Mouse (Mus musculus) granulocyte monocyte progenitor cell, adult 5-6 weeks (primary cell): ENCODE measurements at regions not wholly inside any gene's neighbourhood (a gene's known extent, or its start where the extent isn't known, plus 50 kb on each side); places are given as distances from the start of the nearest gene placed in this dataset.

Experiments
- ATAC-seq: replicated peaks from 2 replicates; pipeline ENCODE4 v1.8.0; 2016; ENCODE audit warnings: mild to moderate bottlenecking, moderate TSS enrichment, inconsistent platforms; ENCODE audit not compliant: poor library complexity, severe bottlenecking

DNA sequence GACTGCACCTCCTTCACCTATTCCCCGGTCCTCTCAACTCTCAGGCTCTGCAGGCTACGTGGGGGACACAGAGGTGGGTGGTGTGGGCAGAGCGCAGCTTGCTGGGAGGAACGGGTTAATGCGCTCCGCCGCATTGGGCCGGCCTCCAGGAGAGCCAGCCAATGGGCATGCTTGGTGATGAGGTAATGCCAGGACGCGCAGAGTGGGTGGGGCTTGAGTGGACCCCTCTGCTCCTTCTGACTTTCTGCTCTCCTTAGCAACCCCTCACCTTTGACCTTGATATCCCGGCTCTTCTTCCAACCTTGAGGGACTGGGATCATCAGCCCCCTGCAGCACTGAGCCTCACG is 85.2 kb downstream of the 1700001O22Rik start:
- ATAC-seq = peak; percentile 81

DNA sequence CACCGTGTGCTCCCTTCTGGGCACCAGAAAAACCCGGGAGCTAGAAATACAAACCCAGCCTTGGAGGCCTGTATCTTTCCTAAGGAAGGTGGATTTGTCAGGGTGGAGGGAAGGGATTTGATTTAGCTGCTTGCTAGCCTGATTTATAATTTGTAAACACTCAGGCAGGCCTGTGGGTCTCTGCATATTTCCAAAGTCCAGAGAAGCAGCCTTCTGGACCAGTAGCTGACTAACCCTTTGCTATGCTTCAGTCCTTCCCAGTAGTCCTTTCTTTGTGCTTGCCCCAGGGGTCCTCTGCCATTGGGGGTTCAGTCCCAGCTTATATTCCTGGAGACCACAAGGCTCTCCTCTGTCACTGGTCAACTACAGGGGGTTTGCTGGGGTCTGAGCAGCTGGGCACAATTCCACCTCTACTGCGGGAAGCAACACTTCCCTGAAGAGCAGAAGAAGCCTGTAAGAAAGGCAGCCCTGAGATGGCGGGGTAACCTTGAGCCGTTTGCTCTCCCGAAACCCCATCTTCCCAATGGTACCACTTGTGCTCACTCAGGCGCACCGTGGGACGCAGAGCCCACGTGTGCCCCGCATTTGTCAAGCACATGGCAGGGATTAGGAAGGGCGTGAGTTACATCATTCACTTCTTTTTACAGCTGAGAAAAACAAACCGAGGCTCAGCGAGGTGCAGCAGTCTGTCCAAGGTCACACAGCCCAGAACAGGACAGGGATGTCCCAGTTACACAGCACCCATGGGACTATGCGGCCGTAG is 85.7 kb downstream of the 1700001O22Rik start:
- ATAC-seq = peak; percentile 7; the same call in 1 of the 2 replicates

DNA sequence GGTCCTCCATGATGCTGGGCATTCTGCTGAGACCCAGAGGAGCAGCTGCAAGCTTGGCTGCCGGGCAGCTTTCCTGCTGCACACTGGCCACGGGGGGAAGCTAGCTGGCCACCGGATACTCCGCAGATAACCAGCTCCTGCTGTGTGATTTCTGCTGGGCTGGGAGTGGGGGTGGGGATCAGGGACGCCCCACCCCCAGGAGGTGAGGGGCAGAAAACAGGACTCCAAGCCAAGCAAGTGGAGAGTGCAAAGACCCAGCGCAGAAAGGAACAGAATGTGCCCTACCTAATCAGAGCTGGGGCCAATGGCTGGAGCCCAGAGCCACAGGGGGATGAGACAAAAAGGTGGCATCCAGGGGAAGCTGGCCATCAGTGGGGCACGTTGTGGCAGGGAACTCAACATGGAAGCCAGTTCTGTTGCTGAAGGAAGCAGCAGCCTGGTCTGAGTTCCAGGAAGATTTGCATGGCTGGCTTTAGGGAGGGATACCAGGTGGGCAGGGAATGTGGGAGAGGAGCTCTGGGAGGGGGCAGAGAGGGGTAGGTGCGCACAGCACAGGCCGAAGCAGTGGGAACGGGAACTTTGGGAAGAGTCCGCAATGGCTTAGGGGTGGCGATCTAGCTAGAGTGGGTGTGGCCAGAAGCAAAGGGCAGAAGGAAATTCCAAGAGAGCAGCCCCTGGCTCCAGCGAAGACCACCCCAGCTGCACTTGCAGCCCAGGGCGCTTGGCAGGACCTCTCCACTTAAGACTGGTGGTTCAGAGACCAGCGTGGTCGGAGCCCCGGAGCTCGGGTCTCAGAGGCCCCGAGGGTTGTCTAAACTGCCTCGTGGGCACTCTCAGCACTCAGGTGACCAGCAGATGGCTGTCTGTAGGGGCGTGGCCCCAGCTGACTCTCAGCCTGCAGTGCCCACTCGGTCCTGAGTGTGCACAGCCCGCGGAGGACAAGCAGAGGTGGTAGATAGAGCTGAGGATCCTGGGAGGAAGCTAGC is 86.6 kb downstream of the 1700001O22Rik start:
- 0 out of 2 replicates have a peak, but pooled peaks have one; percentile 18 for ATAC-seq

DNA sequence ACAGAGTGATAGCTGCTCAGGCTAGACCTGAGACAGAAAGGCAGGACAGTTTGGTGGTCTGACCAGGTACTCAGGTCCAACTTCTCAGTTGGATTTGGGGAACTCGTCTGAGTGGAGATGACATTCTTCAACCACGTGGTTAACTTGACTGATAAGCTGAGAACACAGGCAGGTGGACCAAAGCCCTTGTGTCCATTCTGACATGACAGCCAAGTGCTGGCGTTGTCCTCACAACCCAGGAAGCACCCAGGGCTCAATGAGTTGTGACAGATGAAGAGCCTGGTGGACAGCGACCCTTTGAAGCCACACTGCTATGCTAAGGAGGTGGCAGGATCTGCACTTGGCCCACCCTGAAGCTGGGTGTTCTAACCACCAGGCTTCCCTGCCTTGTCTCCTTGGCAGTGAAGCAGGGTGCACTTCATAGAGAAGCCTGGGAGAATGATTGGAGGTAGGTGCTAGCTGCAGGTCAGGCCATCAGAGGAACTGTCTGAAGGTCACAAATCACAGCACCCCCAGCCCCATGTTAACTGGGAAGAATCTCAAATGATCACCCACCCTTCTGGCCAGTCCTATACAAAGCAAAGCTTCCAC is 87.6 kb downstream of the 1700001O22Rik start:
- ATAC-seq = no peak

DNA sequence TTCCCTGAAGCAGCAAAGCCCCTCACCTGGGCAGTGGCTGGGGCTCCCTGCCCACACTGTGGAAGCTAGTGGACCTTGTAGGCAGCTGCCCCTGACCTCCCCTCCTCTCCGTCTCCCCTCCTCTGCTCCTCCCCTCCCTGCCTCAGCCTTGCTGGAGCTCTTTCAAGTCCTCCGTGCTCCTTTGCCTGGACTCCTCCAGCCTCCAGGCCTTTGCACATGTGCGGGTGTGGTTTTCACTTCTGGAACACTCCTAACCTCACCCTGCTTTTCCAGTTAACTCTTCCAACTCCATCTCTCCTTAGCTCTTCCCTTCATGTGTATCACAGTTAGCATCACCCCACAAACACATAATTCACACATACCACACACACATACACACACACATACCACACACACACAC is 89.9 kb downstream of the 1700001O22Rik start:
- ATAC-seq = no peak

DNA sequence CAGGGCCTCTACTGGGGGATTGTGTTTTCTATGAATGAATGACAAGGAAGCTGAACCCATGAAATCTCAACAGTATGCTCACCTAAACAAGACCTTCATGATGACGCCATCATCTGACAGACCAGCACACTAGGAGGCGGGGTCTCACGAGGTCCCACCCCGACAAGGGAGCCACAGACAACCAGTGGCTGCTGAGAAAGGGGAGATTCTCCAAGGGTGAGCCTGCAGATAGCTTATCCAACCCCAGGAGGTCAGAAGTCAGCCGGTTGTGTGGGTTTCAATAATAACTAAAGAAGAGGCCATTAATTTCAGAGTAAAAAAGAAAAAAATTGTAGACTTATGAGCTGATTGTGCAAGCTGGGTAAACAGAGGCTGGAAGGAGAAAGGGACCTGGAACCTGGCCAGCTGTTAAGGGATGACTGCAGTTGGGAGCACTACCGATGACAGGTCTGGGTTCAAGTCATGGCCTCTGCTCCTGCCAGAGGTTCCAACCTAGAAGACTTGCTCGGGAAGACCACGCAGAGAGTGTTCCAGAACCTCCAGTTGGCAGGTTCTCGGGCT is 90.5 kb downstream of the 1700001O22Rik start:
- ATAC-seq = no peak

DNA sequence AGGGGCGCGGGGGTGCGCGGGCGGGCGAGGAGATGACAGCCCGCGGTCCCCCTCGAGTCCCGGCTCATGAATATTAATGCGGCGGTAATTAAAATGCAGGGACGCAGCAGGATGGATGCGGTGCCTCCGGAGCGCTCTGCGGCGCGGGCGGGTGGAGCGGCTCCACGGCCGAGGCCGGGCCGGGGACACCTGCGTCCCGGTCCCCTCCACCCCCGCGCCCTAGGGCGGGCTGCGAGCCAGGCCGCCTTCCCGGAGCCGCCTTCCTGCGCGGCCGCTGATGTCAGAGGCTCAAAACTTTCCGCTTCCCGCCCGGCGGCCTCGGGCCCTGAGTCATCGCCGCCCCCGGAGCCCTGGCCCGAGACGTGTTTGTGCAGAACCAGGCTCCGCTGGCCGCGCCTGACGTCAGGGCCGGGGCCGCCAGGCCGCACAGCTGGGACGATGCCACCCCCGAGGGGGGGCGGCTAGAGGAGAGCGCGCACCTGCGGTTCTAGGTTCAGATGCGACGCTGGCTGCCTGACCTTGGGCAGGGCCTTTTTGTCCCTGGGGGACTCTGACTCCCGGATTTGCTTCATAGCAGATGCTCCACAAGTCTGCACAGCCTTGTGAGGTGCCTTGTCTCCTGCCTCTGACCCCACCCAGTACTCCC is 91.5 kb downstream of the 1700001O22Rik start:
- peak; percentile 53 for ATAC-seq

DNA sequence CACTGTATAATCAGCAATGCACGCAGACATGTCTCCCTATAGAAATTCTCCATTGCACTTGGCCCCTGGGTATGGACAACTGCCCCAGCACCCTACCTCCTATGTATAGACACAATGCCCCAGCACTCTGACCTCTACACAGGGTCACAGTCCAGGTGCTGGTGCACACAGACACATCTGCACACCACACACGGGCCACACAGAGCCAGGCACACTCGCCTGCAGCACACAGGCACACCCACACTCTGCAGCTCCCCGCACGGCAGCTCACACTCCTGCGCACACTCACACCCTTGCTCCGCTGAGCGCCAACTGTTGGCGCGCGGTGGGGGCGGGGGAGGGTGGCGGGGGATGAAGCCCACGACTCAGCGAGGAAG is 92.0 kb downstream of the 1700001O22Rik start:
- no peak for ATAC-seq

DNA sequence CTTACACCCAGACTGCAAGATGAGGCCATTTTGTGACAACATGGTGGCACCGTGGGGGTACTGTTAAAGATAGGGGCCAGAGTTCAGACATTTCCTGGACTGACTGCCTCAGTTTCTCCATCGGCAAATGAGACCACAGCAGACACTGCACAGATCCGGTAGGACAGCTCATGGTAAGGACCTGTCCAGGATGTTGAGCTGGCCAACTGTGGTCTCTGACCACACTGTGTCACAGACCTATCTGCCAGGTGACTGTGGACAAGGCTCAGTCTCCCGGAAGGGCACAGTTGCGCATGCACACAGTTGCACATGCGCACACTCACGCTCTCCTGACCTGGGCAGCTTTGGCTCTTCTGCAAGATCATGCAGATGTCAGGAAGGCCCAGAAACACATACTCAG is 92.6 kb downstream of the 1700001O22Rik start:
- no peak for ATAC-seq

DNA sequence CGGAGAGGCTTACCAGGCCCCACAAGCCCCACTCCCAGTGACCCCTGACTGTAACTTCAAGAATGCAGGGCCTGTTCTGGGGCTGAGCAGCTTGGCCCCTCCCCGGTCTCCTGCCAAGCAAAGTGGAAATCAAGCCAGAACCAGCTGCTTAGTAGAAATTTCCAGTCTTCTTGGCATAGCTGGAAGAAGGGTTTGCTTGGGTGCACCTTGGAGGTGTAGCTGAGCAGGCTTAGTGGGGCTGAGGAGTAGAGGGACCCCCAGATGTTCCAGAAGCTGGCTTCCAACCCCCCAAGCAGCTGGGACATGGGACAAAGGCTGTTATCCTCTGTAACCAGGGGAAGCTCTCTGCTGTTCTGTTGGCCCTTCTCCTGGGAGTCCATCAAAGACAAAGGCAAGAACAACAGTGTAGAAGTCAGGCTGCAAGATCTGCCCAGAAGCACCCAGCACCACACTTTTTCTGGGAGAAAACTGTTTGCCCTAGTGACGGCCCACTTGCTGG is 94.0 kb downstream of the 1700001O22Rik start:
- no peak for ATAC-seq

DNA sequence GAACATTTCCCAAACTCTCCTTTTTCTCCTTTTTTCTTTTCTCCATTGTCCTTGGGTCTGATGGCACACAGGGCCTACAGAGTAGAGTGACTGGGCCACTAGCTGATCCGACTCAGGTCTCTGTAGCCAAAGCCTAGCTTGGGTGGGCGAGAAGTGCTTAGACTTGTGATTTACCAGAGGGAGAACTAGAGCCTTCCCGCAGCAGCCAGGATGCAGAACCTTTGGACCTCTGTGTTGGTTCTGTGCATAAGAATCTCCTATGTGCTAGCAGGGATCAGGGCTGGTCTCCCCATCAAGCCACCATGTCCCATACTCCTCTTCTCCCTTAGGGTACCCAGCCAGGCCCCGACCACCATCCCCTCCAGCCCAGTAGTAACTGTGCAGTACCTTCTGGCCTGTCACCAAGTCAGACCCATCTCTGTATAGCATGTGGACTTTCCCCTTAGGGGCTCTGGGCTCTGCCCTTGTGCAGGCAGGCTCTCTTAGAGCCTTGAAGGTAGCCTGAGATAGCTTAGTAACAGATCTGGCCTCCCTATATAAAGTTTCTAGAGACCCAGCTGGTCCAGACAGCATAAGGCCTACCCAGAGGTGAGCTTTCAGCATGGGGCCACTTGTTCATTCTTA is 94.6 kb downstream of the 1700001O22Rik start:
- ATAC-seq = no peak

DNA sequence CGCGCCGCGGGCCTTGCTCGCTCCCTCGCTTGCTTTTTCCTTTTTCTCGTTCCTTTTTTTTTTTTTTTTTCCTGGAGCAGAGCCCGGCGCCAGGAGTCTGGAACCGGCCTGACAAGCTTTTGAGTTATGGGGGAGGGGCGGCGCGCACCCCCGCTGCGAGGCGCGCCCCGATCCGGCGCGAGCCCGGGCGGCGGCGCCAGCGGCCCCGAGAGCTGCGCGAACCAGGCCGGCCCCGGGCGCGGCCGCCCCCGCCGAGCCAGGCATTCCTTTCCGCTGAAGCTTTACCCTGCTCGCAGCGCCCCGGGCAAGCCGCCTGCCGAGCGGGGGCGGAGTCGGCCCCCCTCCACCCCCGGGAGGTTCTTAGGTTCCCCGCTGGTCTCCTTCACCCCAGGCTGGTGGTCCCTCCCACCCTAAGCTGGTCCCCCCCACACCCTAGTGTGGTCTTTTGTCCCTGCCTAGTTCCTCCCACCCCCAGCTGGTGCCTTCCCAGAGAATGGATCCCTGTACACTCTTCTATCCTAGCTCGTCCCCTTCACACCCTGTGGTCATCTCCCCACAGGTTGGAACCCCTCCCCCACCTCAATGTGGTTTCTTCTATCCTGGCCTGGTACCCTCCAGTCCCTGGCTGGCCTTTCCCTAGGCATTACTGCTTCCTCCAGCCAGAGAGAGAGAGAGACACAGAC is 95.3 kb downstream of the 1700001O22Rik start:
- no peak for ATAC-seq

DNA sequence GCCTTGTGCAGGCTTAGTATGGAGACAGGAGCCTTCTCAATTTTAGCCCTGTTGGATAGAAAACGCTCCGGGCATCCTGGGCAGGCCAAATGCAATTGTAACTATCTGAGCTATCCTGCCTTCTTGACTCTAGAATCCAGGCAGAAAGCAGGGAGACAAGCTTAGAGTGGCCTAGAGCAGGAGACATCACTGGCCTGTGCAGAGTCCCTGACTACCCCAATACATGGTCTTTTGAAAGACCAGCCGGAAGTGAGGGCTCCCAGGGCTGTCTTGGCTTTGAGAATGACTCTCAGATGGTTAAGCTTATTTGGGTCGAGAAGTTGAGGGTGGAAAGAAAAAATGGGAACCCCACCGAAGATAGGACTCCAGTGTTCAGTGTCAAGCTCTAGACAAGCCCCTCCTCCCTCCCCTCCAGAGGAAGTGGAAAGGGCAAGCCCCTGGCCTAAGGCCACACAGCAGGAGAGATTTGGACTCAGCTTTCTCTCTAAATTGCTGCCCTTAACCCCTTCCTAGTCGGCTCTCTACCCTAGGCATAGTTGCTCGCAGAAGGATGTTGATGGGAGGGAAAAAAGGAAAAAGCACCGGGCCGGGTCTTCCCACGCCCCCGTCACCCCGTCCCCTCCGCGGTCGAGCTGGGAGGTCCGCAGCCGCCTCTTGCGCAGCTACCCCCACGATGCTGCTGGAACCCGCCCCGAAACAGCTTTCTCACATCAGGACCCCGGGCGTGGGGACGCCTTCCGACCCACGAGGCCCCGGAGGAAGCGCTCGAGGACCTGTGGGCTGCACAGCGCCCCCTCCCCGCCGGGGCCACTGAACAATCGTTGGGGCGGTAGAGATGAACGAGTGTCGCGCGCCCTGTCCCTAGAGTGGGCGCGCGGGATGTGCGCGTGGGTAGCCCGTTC is 96.1 kb downstream of the 1700001O22Rik start:
- ATAC-seq = peak; percentile 38

DNA sequence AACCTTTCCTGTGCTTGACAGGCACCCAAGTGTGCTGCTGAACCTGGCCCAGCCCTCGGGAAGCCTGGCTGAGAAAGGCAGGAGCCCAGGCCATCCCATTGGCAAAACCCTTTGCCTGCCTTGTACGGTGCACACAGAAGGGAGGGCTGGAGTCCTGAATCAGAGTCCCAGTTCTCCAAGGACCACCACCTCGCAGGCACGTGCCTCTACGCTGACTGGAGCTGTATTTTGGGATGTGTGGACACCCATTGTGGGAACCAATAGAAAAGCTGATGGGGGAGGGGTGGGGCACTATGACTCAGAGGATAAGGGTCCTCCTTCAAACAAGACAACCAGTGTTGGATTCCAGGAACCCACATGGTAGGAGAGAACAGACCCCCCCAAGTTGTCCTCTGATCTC is 97.4 kb downstream of the 1700001O22Rik start:
- no peak for ATAC-seq

DNA sequence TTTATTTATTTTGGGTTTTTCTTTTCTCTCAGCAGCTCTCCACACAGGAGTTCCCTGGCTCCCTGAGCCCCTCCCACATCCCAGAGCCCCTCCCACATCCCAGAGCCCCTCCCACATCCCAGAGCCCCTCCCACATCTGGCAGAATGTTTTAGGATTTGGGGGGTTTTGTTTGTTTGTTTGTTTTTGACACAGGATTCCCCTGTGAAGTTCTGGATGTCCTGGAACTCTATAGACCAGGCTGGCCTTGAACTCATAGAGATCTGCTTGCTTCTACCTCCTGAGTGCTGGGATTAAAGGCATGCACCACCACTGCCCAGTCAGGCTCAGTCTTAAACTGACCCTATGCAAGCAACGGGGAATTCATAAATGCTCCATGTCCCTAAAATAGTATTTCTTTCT is 100.2 kb downstream of the 1700001O22Rik start:
- no peak for ATAC-seq

DNA sequence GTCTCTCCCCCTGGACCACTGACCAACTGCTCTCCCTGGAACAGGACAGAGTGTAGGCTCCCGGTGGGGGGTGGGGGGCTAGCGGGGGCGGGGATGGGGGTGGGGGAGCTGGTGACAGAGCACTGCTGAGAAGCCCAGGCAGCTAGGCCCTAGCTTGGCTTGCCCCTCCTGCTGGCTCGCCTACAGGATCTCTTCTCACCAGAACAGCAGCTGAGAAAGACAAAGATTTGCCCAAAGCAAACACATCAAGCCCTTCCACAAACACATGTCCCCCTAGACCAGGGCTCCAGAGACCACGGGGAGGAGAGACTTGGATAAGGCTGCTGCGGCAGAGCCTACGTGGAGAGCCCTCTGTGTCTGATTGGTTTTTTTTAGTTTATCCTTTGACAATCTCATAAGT is 100.8 kb downstream of the 1700001O22Rik start:
- no peak for ATAC-seq

DNA sequence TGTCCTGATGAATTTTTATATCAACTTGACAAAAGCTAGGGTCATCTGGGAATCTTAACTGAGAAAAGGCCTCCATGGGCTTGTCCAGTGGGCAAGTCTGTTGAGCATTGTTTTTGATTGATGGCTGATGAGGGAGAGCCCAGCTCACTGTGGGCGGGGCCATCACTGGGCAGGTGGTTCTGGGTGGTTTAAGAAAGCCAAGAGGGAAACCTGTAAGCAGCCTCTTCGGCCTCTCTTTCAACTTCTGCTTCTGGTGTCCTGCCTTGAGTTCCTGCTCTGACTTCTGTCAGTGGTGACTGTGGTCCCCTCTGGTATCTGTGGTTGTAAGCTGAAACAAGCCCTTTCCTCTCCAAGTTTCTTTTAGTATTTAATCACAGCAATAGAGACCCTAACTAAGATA is 102.6 kb downstream of the 1700001O22Rik start:
- ATAC-seq = no peak

DNA sequence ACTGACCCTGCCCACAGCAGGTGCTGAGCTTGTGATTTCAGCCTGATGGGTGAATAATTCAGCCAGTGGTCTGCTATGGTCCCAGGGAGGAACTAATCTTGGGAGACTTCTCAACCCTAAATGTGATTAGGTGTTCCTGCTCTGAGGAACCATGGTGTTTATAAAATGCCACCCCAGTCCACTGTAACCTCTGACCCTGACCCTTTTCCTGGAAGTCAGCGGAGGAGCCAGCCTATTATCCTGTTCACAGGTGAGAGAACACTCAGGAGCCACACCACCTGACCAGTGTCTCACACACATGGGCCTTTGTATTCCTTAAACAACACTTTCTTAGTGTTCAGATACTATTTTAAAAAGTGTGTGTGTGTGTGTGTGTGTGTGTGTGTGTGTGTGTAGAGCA is 103.0 kb downstream of the 1700001O22Rik start:
- ATAC-seq = no peak
